Mouse (Mus musculus) hematopoietic multipotent progenitor cell, adult 10-12 weeks (in vitro differentiated cells): ENCODE measurements around the gene Serpind1. TPM values are rescaled to one million over a fixed set of nuclear protein-coding genes. Genes with fewer than 3 reads are reported as not detected.

Experiments used
- polyA plus RNA-seq: library from polyadenylated mRNA; stranded (reverse); fragments of >175 nt; gene quantifications from 2 replicates; pipeline ENCODE4 v1.2.3, GENCODE M21; 2012; ENCODE audit warnings: low replicate concordance

Gene Serpind1
- not detected in 2 replicates for polyA plus RNA-seq

GRCm38 (mm10) chr16:17331116-17331515 lies at the start of gene Serpind1:
Gene Serpind1 (plus strand): TSS chr16:17331371.

Other genes starting within 250 kb of the Serpind1 start
- gene Ppil2, start 220.1 kb upstream of the Serpind1 start, polyA plus RNA-seq, result 67.1 and 127 TPM in 2 replicates
- gene 2610318N02Rik, start 206.2 kb upstream of the Serpind1 start, polyA plus RNA-seq, result 4.8 and 5.8 TPM in 2 replicates
- gene Sdf2l1, start 199.0 kb upstream of the Serpind1 start, polyA plus RNA-seq, result 74.0 and 181 TPM in 2 replicates
- gene Ydjc, start 186.8 kb upstream of the Serpind1 start, polyA plus RNA-seq, result 10.2 and 23.9 TPM in 2 replicates
- gene Ccdc116, start 184.1 kb upstream of the Serpind1 start, polyA plus RNA-seq, result 1.6 and 1.7 TPM in 2 replicates
- 55.2 and 55.9 TPM in 2 replicates for gene Ube2l3, start 128.7 kb upstream of the Serpind1 start, polyA plus RNA-seq
- gene Rimbp3, start 122.8 kb upstream of the Serpind1 start, polyA plus RNA-seq, result 0.09 and 0.10 TPM in 2 replicates
- gene Hic2, start 97.8 kb upstream of the Serpind1 start, polyA plus RNA-seq, result 2.1 and 2.7 TPM in 2 replicates
- 17.8 and 50.5 TPM in 2 replicates for gene Tmem191c, start 55.3 kb upstream of the Serpind1 start, polyA plus RNA-seq
- 10.6 and 14.6 TPM in 2 replicates for gene Snap29, start 74.6 kb downstream of the Serpind1 start, polyA plus RNA-seq
- 11.3 and 38.5 TPM in 2 replicates for gene Pi4ka, start 74.9 kb downstream of the Serpind1 start, polyA plus RNA-seq
- gene Crkl, start 120.6 kb downstream of the Serpind1 start, polyA plus RNA-seq, result 26.5 and 55.6 TPM in 2 replicates
- gene Aifm3, start 158.2 kb downstream of the Serpind1 start, polyA plus RNA-seq, result not detected in 2 replicates
- 31.8 and 40.5 TPM in 2 replicates for gene Lztr1, start 177.3 kb downstream of the Serpind1 start, polyA plus RNA-seq
- 135 and 167 TPM in 2 replicates for gene Thap7, start 199.8 kb downstream of the Serpind1 start, polyA plus RNA-seq
- not detected in 2 replicates for gene Lrrc74b, start 229.9 kb downstream of the Serpind1 start, polyA plus RNA-seq
- gene P2rx6, start 230.5 kb downstream of the Serpind1 start, polyA plus RNA-seq, result 0.04 TPM in 1 of 2 replicates, not detected in the other